Comparison of ENCODE assay signal across 14 mouse cellular contexts in the genomic region with DNA sequence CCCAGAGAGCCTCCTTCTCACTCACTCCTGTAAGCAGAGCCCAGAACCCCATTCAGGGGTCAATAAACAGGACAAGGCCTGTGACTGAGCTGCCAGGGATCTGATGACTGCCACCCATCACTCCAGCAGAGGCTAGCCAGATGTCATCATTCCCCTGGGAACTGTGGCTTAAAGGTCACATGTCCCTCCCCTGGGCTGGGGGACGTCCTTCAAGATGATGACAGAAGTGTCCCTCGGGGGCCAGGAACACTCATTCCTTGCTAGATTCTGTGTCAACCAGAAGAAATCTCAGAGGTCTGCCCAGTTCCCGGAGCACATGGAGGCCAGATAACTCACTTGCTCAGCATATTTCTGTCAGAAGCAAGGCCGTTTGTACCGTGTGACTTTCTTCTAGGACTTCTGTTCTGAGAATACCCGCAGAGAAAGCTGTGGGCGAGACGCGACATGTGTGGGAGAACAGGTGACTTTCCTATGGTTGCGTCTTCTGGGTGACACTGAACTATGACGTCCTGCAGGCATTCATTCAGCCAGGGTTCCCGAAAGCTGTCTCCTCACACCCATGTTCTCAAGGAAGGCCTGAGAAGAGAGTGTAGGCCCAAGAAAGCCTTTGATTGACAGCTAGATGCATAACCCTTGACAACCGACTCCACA. TPM values are rescaled to one million over a fixed set of nuclear protein-coding genes. Genes with fewer than 3 reads are reported as not detected.
DNase-seq lines count a peak whose midpoint lies in the region; ATAC-seq lines count a peak whose summit lies in the region.
"Had no signal": no experiment of that assay in that cellular context is flagged by ENCODE, and none has a peak within 500 bp of the region (broad histone marks: within the 10 kb centered on the region; RNA-seq: fewer than 3 reads in every experiment).

No protein-coding gene starts in this region.

- H3K9ac ChIP-seq in midbrain, embryonic 16.5 days (ENCODE audit: low read depth, low read length) = no peak overlapping the region
- H3K9ac ChIP-seq in intestine, embryonic 15.5 days = no peak overlapping the region
- H3K9ac ChIP-seq: forebrain, embryonic 12.5 days; heart, embryonic 15.5 days; limb, embryonic 12.5 days; midbrain, embryonic 12.5 days had no signal

- ATAC-seq in midbrain, embryonic 16.5 days = no peak
- no peak for ATAC-seq in intestine, embryonic 15.5 days

- H3K36me3 ChIP-seq in midbrain, embryonic 10.5 days = peaks cover 56% of the 10 kb centered on the region
- no peaks in the 10 kb centered on the region for H3K36me3 ChIP-seq in midbrain, embryonic 16.5 days (ENCODE audit: control insufficient read depth, insufficient read depth, low read length)
- H3K36me3 ChIP-seq in splenic B cell, adult 2 months (ENCODE audit: control insufficient read depth, insufficient read depth, low read length, poor library complexity, severe bottlenecking) = no peaks in the 10 kb centered on the region
- H3K36me3 ChIP-seq in intestine, embryonic 15.5 days = 0 out of 2 replicates have a peak, but pooled peaks cover 9% of the 10 kb centered on the region
- H3K36me3 ChIP-seq: heart, embryonic 15.5 days had no signal

- H3K27ac ChIP-seq in midbrain, embryonic 10.5 days (replicated peaks) = 0 out of 2 replicates have a peak overlapping the region, but pooled peaks have one; percentile 19
- H3K27ac ChIP-seq in midbrain, embryonic 16.5 days (ENCODE audit: low read length) = no peak overlapping the region
- no peak overlapping the region for H3K27ac ChIP-seq in intestine, embryonic 15.5 days
- H3K27ac ChIP-seq: forebrain, embryonic 12.5 days; heart, embryonic 15.5 days; layer of hippocampus, adult 2 months; limb, embryonic 12.5 days; midbrain, embryonic 12.5 days had no signal

- H3K4me3 ChIP-seq in midbrain, embryonic 10.5 days = no peak overlapping the region
- no peak overlapping the region for H3K4me3 ChIP-seq in midbrain, embryonic 16.5 days (ENCODE audit: low read depth, low read length)
- no peak overlapping the region for H3K4me3 ChIP-seq in intestine, embryonic 15.5 days (replicated peaks)
- H3K4me3 ChIP-seq: forebrain, embryonic 12.5 days; heart, embryonic 15.5 days; layer of hippocampus, adult 2 months; limb, embryonic 12.5 days; midbrain, embryonic 12.5 days had no signal

- no peak for DNase-seq in midbrain, embryonic 10.5 days (ENCODE audit: low spot score)
- DNase-seq in adrenal gland, postnatal 36 days = peak; percentile 78 to 80
- peak; percentile 67 for DNase-seq in kidney, postnatal 14 days
- DNase-seq in splenic B cell, adult 2 months (ENCODE audit: low read depth, low spot score) = peak; percentile 64
- no peak for DNase-seq in spleen, postnatal 14 days (ENCODE audit: low spot score in 2 of 2)
- DNase-seq in cerebellum, postnatal 36 days = no peak
- DNase-seq: embryo, embryonic 11 days had no signal

- H3K4me1 ChIP-seq in midbrain, embryonic 10.5 days = peaks cover 44% of the 10 kb centered on the region
- H3K4me1 ChIP-seq in midbrain, embryonic 16.5 days (ENCODE audit: control insufficient read depth, insufficient read depth, low read length) = peaks cover 5% of the 10 kb centered on the region
- H3K4me1 ChIP-seq in intestine, embryonic 15.5 days (replicated peaks) = peaks cover 38% of the 10 kb centered on the region

- H3K27me3 ChIP-seq in midbrain, embryonic 10.5 days (ENCODE audit: low read depth, poor library complexity, severe bottlenecking) = no peaks in the 10 kb centered on the region
- no peaks in the 10 kb centered on the region for H3K27me3 ChIP-seq in midbrain, embryonic 16.5 days (ENCODE audit: control insufficient read depth, insufficient read depth, low read depth, low read length)
- no peaks in the 10 kb centered on the region for H3K27me3 ChIP-seq in splenic B cell, adult 2 months (ENCODE audit: control insufficient read depth, insufficient read depth, low read length, poor library complexity, severe bottlenecking)
- H3K27me3 ChIP-seq in intestine, embryonic 15.5 days (replicated peaks) = no peaks in the 10 kb centered on the region
- H3K27me3 ChIP-seq: forebrain, embryonic 12.5 days; heart, embryonic 15.5 days; limb, embryonic 12.5 days; midbrain, embryonic 12.5 days had no signal

- no peak overlapping the region for H3K4me2 ChIP-seq in midbrain, embryonic 16.5 days (ENCODE audit: low read length)
- H3K4me2 ChIP-seq in intestine, embryonic 15.5 days (replicated peaks) = no peak overlapping the region
- H3K4me2 ChIP-seq: forebrain, embryonic 12.5 days; heart, embryonic 15.5 days; limb, embryonic 12.5 days; midbrain, embryonic 12.5 days had no signal

- 90% methylated on average over 13 of the region's 13 CpGs for WGBS in midbrain, embryonic 10.5 days
- 83% methylated on average over 13 of the region's 13 CpGs for WGBS in midbrain, embryonic 16.5 days
- WGBS in intestine, embryonic 15.5 days = 74% methylated on average over 13 of the region's 13 CpGs

- H3K9me3 ChIP-seq in midbrain, embryonic 10.5 days (replicated peaks) = peaks cover 10% of the 10 kb centered on the region
- H3K9me3 ChIP-seq in midbrain, embryonic 16.5 days (replicated peaks; ENCODE audit: control insufficient read depth, low read length, poor library complexity, severe bottlenecking) = no peaks in the 10 kb centered on the region
- H3K9me3 ChIP-seq in intestine, embryonic 15.5 days = no peaks in the 10 kb centered on the region
- H3K9me3 ChIP-seq: forebrain, embryonic 12.5 days; heart, embryonic 15.5 days had no signal

RNA-seq across cellular contexts. Expression of a gene that starts 46.1 kb away (rescaled TPM):
- polyA plus RNA-seq in midbrain, embryonic 10.5 days (2016; fragmentation: Nextera tagmentation; extraction: Ambion mirVana) = 21.7 and 22.5 TPM in 2 replicates
- 5.7 and 6.1 TPM in 2 replicates for polyA plus RNA-seq in midbrain, embryonic 16.5 days (2015; fragmentation: Nextera tagmentation; extraction: Ambion mirVana)
- 10 to 100 TPM; 28.6 to 48.3 TPM for total RNA-seq in adrenal gland, postnatal 36 days (2021)
- 14.8 and 15.3 TPM in 2 replicates for polyA plus RNA-seq in intestine, embryonic 15.5 days (2015; fragmentation: Nextera tagmentation; extraction: Ambion mirVana)

Comparison
In these comparisons a context has a peak if more than half of its experiments do, and no peak if none do; other contexts are left out.
1. DNase-seq: peak in adrenal gland, postnatal 36 days (2 of 2), kidney, postnatal 14 days (single experiment) and splenic B cell, adult 2 months (single experiment); none in midbrain, embryonic 10.5 days (single experiment), spleen, postnatal 14 days (0 of 2) and cerebellum, postnatal 36 days (0 of 2).